Mouse (Mus musculus) WW6 (cell line): Measurements from ENCODE around the gene 4933428G20Rik.

Source experiments
- DNase-seq: peaks from one replicate; pipeline ENCODE4 v3.0.0-alpha.2; 2013; ENCODE audit warnings: low read depth, low spot score

4933428G20Rik gene

GRCm38 (mm10) chr11:97499865-97500719 is at the start of gene 4933428G20Rik:
4933428G20Rik (minus strand) TSS chr11:97500340.
- DNase-seq, result no peak

GRCm38 (mm10) chr11:97548757-97549156 is 48.6 kb upstream of the 4933428G20Rik start:
- DNase-seq, result no peak

GRCm38 (mm10) chr11:97547957-97548706 is 48.0 kb upstream of the 4933428G20Rik start:
- DNase-seq, result no peak

GRCm38 (mm10) chr11:97546804-97547411 is 46.8 kb upstream of the 4933428G20Rik start:
- DNase-seq, result no peak

- no peak for DNase-seq
Measured at GRCm38 (mm10) chr11:97545808-97546560, 45.8 kb upstream of the 4933428G20Rik start.

GRCm38 (mm10) chr11:97543883-97544282 is 43.7 kb upstream of the 4933428G20Rik start:
- DNase-seq, result no peak

- no peak for DNase-seq
Measured at GRCm38 (mm10) chr11:97543181-97543733, 43.1 kb upstream of the 4933428G20Rik start.

GRCm38 (mm10) chr11:97542171-97543150 is 42.3 kb upstream of the 4933428G20Rik start:
- no peak for DNase-seq

- no peak for DNase-seq
Measured at GRCm38 (mm10) chr11:97540604-97541003, 40.5 kb upstream of the 4933428G20Rik start.

GRCm38 (mm10) chr11:97540136-97540535 is 40.0 kb upstream of the 4933428G20Rik start:
- no peak for DNase-seq

GRCm38 (mm10) chr11:97539622-97540021 is 39.5 kb upstream of the 4933428G20Rik start:
- no peak for DNase-seq

- no peak for DNase-seq
Measured at GRCm38 (mm10) chr11:97537580-97538089, 37.5 kb upstream of the 4933428G20Rik start.

- DNase-seq, result no peak
Measured at GRCm38 (mm10) chr11:97536835-97537579, 36.9 kb upstream of the 4933428G20Rik start.

GRCm38 (mm10) chr11:97536083-97536747 is 36.1 kb upstream of the 4933428G20Rik start:
- no peak for DNase-seq

GRCm38 (mm10) chr11:97535660-97536059 is 35.5 kb upstream of the 4933428G20Rik start:
- no peak for DNase-seq

GRCm38 (mm10) chr11:97535308-97535630 is 35.1 kb upstream of the 4933428G20Rik start:
- DNase-seq, result no peak

- no peak for DNase-seq
Measured at GRCm38 (mm10) chr11:97534442-97535307, 34.5 kb upstream of the 4933428G20Rik start.

GRCm38 (mm10) chr11:97533653-97534052 is 33.5 kb upstream of the 4933428G20Rik start:
- DNase-seq, result no peak
